Mouse (Mus musculus): Measurements from ENCODE around the gene Nucb1. TPM values are rescaled to one million over a fixed set of nuclear protein-coding genes. Genes with fewer than 3 reads are reported as not detected.
A peak's percentile ranks its signal among the peaks of the same experiment; 100 is the strongest.

The Nucb1 gene
- total and polyA plus RNA-seq, 2 experiments from 2014 or later: 137 TPM

- Histone ChIP-seq H3K27me3 (ENCODE audit: insufficient read depth, low read length) (no peaks in the 10 kb centered on the region), H3K27ac (ENCODE audit: low read depth, low read length) (no peak overlapping the region), H3K36me3 (ENCODE audit: insufficient read depth, low read length) (peaks cover 23% of the 10 kb centered on the region), H3K4me3 (ENCODE audit: low read depth, low read length) (no peak overlapping the region), H3K9me3 (ENCODE audit: low read length) (no peaks in the 10 kb centered on the region), H3K4me2 (ENCODE audit: low read depth, low read length, poor library complexity, severe bottlenecking) (no peak overlapping the region), H3K4me1 (ENCODE audit: insufficient read depth, low read length) (no peaks in the 10 kb centered on the region), H3K9ac (replicated peaks; ENCODE audit: low read length, poor library complexity, severe bottlenecking) (no peak overlapping the region)
- ATAC-seq (ENCODE audit: low FRiP score) (no peak), DNase-seq (ENCODE audit: low spot score) (peak; percentile 55)
- WGBS: 42% methylated on average over 11 of the region's 11 CpGs
- TF ChIP-seq CTCF (IDR thresholded peaks at IDR 0.05): peak; percentile 70
These were observed 62.7 kb downstream of the Nucb1 start for GRCm38 (mm10) chr7:45447325-45447990.

DNA sequence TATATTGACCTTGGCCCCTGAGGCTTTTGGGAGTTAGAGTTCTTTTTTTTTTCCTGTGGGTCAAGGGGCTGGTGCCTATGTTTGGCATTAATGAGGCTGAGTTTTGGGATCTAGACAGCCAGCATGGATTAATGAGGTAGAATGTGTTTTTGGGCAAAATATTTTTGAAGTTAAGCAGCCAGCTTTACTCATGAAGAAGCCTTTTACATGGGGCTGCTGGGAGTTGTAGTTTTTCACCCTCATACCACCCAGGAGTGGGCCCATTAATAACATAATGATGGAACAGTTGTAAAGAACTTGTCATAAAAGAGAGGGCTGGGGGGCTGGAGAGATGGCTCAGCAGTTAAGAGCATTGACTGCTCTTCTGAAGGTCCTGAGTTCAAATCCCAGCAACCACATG, 63.6 kb downstream of the Nucb1 start:
- Histone ChIP-seq H3K9me3 (ENCODE audit: low read length) (no peaks in the 10 kb centered on the region), H3K4me2 (ENCODE audit: low read depth, low read length, poor library complexity, severe bottlenecking) (no peak overlapping the region), H3K36me3 (ENCODE audit: insufficient read depth, low read length) (peaks cover 23% of the 10 kb centered on the region), H3K9ac (replicated peaks; ENCODE audit: low read length, poor library complexity, severe bottlenecking) (no peak overlapping the region), H3K27me3 (ENCODE audit: insufficient read depth, low read length) (no peaks in the 10 kb centered on the region), H3K4me3 (ENCODE audit: low read depth, low read length) (no peak overlapping the region), H3K4me1 (ENCODE audit: insufficient read depth, low read length) (no peaks in the 10 kb centered on the region), H3K27ac (ENCODE audit: low read depth, low read length) (no peak overlapping the region)
- DNase-seq (ENCODE audit: low spot score) (no peak), ATAC-seq (ENCODE audit: low FRiP score) (no peak)
- TF ChIP-seq CTCF (IDR thresholded peaks at IDR 0.05): no peak

- Histone ChIP-seq H3K36me3 (ENCODE audit: insufficient read depth, low read length) (peaks cover 32% of the 10 kb centered on the region), H3K4me3 (ENCODE audit: low read depth, low read length) (no peak overlapping the region)
These were observed 66.4 kb downstream of the Nucb1 start for GRCm38 (mm10) chr7:45443526-45444420.

More at GRCm38 (mm10) chr7:45443526-45444420, 66.4 kb downstream of the Nucb1 start:
- Histone ChIP-seq H3K9me3 (ENCODE audit: low read length) (no peaks in the 10 kb centered on the region), H3K9ac (replicated peaks; ENCODE audit: low read length, poor library complexity, severe bottlenecking) (no peak overlapping the region), H3K4me1 (ENCODE audit: insufficient read depth, low read length) (no peaks in the 10 kb centered on the region), H3K4me2 (ENCODE audit: low read depth, low read length, poor library complexity, severe bottlenecking) (no peak overlapping the region), H3K27ac (ENCODE audit: low read depth, low read length) (no peak overlapping the region), H3K27me3 (ENCODE audit: insufficient read depth, low read length) (no peaks in the 10 kb centered on the region)
- 92% methylated on average over 22 of the region's 22 CpGs for WGBS
- no peak for TF ChIP-seq CTCF (IDR thresholded peaks at IDR 0.05)
- no peak for DNase-seq (ENCODE audit: low spot score)
- ATAC-seq (ENCODE audit: low FRiP score): no peak

Small RNA genes lying within 50 kb of the gene (microRNA-seq; reads per million reads assigned to microRNA genes)
- gene Gm22133 (ENCODE audit: borderline number of aligned reads): not detected

Other genes with a start within 250 kb of the Nucb1 start
Only the 30 nearest of the 34 such genes appear.
- 22.6 and 35.4 TPM in 2 replicates for gene Trpm4, start 176.6 kb downstream of the Nucb1 start, total RNA-seq (2014; rRNA removed)
- gene Trpm4, start 176.6 kb downstream of the Nucb1 start, polyA plus RNA-seq (2015; fragmentation: Nextera tagmentation; extraction: Ambion mirVana): 10.4 and 10.7 TPM in 2 replicates
- 0.33 TPM in 1 of 2 replicates, not detected in the other for gene Hrc, start 175.1 kb downstream of the Nucb1 start, total RNA-seq (2014; rRNA removed)
- gene Hrc, start 175.1 kb downstream of the Nucb1 start, polyA plus RNA-seq (2015; fragmentation: Nextera tagmentation; extraction: Ambion mirVana): 0.26 and 0.49 TPM in 2 replicates
- 87.4 and 104 TPM in 2 replicates for gene Ppfia3, start 143.4 kb downstream of the Nucb1 start, total RNA-seq (2014; rRNA removed)
- 28.9 and 31.6 TPM in 2 replicates for gene Ppfia3, start 143.4 kb downstream of the Nucb1 start, polyA plus RNA-seq (2015; fragmentation: Nextera tagmentation; extraction: Ambion mirVana)
- gene Lin7b, start 139.8 kb downstream of the Nucb1 start, total RNA-seq (2014; rRNA removed): 68.6 and 96.6 TPM in 2 replicates
- 59.9 and 70.3 TPM in 2 replicates for gene Lin7b, start 139.8 kb downstream of the Nucb1 start, polyA plus RNA-seq (2015; fragmentation: Nextera tagmentation; extraction: Ambion mirVana)
- gene Snrnp70, start 114.7 kb downstream of the Nucb1 start, total RNA-seq (2014; rRNA removed): 249 and 258 TPM in 2 replicates
- 108 and 131 TPM in 2 replicates for gene Snrnp70, start 114.7 kb downstream of the Nucb1 start, polyA plus RNA-seq (2015; fragmentation: Nextera tagmentation; extraction: Ambion mirVana)
- not detected in 2 replicates for gene Kcna7, start 104.8 kb downstream of the Nucb1 start, total RNA-seq (2014; rRNA removed)
- 0.06 TPM in 1 of 2 replicates, not detected in the other for gene Kcna7, start 104.8 kb downstream of the Nucb1 start, polyA plus RNA-seq (2015; fragmentation: Nextera tagmentation; extraction: Ambion mirVana)
- 0.24 TPM in 1 of 2 replicates, not detected in the other for gene Ntf5, start 96.7 kb downstream of the Nucb1 start, total RNA-seq (2014; rRNA removed)
- gene Ntf5, start 96.7 kb downstream of the Nucb1 start, polyA plus RNA-seq (2015; fragmentation: Nextera tagmentation; extraction: Ambion mirVana): not detected in 2 replicates
- gene Lhb, start 89.6 kb downstream of the Nucb1 start, total RNA-seq (2014; rRNA removed): 1.8 TPM in 1 of 2 replicates, not detected in the other
- gene Lhb, start 89.6 kb downstream of the Nucb1 start, polyA plus RNA-seq (2015; fragmentation: Nextera tagmentation; extraction: Ambion mirVana): 0.32 and 0.70 TPM in 2 replicates
- gene Gys1, start 75.6 kb downstream of the Nucb1 start, total RNA-seq (2014; rRNA removed): 11.5 and 19.7 TPM in 2 replicates
- 12.0 and 12.2 TPM in 2 replicates for gene Gys1, start 75.6 kb downstream of the Nucb1 start, polyA plus RNA-seq (2015; fragmentation: Nextera tagmentation; extraction: Ambion mirVana)
- gene Ruvbl2, start 72.3 kb downstream of the Nucb1 start, total RNA-seq (2014; rRNA removed): 129 and 146 TPM in 2 replicates
- 80.5 and 90.8 TPM in 2 replicates for gene Ruvbl2, start 72.3 kb downstream of the Nucb1 start, polyA plus RNA-seq (2015; fragmentation: Nextera tagmentation; extraction: Ambion mirVana)
- 2,165 and 2,428 TPM in 2 replicates for gene Ftl1, start 50.5 kb downstream of the Nucb1 start, total RNA-seq (2014; rRNA removed)
- gene Ftl1, start 50.5 kb downstream of the Nucb1 start, polyA plus RNA-seq (2015; fragmentation: Nextera tagmentation; extraction: Ambion mirVana): 4,797 and 5,109 TPM in 2 replicates
- gene Bax, start 43.5 kb downstream of the Nucb1 start, total RNA-seq (2014; rRNA removed): 119 and 144 TPM in 2 replicates
- 254 and 258 TPM in 2 replicates for gene Bax, start 43.5 kb downstream of the Nucb1 start, polyA plus RNA-seq (2015; fragmentation: Nextera tagmentation; extraction: Ambion mirVana)
- not detected in 2 replicates for gene Tulp2, start 28.5 kb downstream of the Nucb1 start, total RNA-seq (2014; rRNA removed)
- 0.37 and 0.67 TPM in 2 replicates for gene Tulp2, start 28.5 kb downstream of the Nucb1 start, polyA plus RNA-seq (2015; fragmentation: Nextera tagmentation; extraction: Ambion mirVana)
- gene Gm45808, start 23.6 kb downstream of the Nucb1 start, total RNA-seq (2014; rRNA removed): 0.52 and 1.6 TPM in 2 replicates
- not detected in 2 replicates for gene Gm45808, start 23.6 kb downstream of the Nucb1 start, polyA plus RNA-seq (2015; fragmentation: Nextera tagmentation; extraction: Ambion mirVana)
- gene Dhdh, start 21.6 kb downstream of the Nucb1 start, total RNA-seq (2014; rRNA removed): 4.3 TPM in 2 replicates
- 5.5 and 6.1 TPM in 2 replicates for gene Dhdh, start 21.6 kb downstream of the Nucb1 start, polyA plus RNA-seq (2015; fragmentation: Nextera tagmentation; extraction: Ambion mirVana)
- gene Ppp1r15a, start 15.9 kb upstream of the Nucb1 start, total RNA-seq (2014; rRNA removed): 17.2 and 17.4 TPM in 2 replicates
- gene Ppp1r15a, start 15.9 kb upstream of the Nucb1 start, polyA plus RNA-seq (2015; fragmentation: Nextera tagmentation; extraction: Ambion mirVana): 18.7 and 18.8 TPM in 2 replicates
- gene Plekha4, start 15.9 kb upstream of the Nucb1 start, total RNA-seq (2014; rRNA removed): 2.0 and 2.1 TPM in 2 replicates
- 1.2 and 1.6 TPM in 2 replicates for gene Plekha4, start 15.9 kb upstream of the Nucb1 start, polyA plus RNA-seq (2015; fragmentation: Nextera tagmentation; extraction: Ambion mirVana)
- gene Hsd17b14, start 44.5 kb upstream of the Nucb1 start, total RNA-seq (2014; rRNA removed): not detected in 2 replicates
- 0.15 and 0.20 TPM in 2 replicates for gene Hsd17b14, start 44.5 kb upstream of the Nucb1 start, polyA plus RNA-seq (2015; fragmentation: Nextera tagmentation; extraction: Ambion mirVana)
- 12.4 and 14.9 TPM in 2 replicates for gene Bcat2, start 59.7 kb upstream of the Nucb1 start, total RNA-seq (2014; rRNA removed)
- 18.3 and 19.3 TPM in 2 replicates for gene Bcat2, start 59.7 kb upstream of the Nucb1 start, polyA plus RNA-seq (2015; fragmentation: Nextera tagmentation; extraction: Ambion mirVana)
- gene Fgf21, start 105.1 kb upstream of the Nucb1 start, total RNA-seq (2014; rRNA removed): not detected in 2 replicates
- not detected in 2 replicates for gene Fgf21, start 105.1 kb upstream of the Nucb1 start, polyA plus RNA-seq (2015; fragmentation: Nextera tagmentation; extraction: Ambion mirVana)
- not detected in 2 replicates for gene Fut1, start 106.9 kb upstream of the Nucb1 start, total RNA-seq (2014; rRNA removed)
- gene Fut1, start 106.9 kb upstream of the Nucb1 start, polyA plus RNA-seq (2015; fragmentation: Nextera tagmentation; extraction: Ambion mirVana): not detected in 2 replicates
- 0.11 TPM in 1 of 2 replicates, not detected in the other for gene Izumo1, start 111.4 kb upstream of the Nucb1 start, total RNA-seq (2014; rRNA removed)
- 0.11 TPM in 1 of 2 replicates, not detected in the other for gene Izumo1, start 111.4 kb upstream of the Nucb1 start, polyA plus RNA-seq (2015; fragmentation: Nextera tagmentation; extraction: Ambion mirVana)
- 36.0 and 38.5 TPM in 2 replicates for gene Rasip1, start 117.1 kb upstream of the Nucb1 start, total RNA-seq (2014; rRNA removed)
- gene Rasip1, start 117.1 kb upstream of the Nucb1 start, polyA plus RNA-seq (2015; fragmentation: Nextera tagmentation; extraction: Ambion mirVana): 24.0 and 25.1 TPM in 2 replicates
- 2.7 and 3.3 TPM in 2 replicates for gene Mamstr, start 129.6 kb upstream of the Nucb1 start, total RNA-seq (2014; rRNA removed)
- 2.8 and 3.0 TPM in 2 replicates for gene Mamstr, start 129.6 kb upstream of the Nucb1 start, polyA plus RNA-seq (2015; fragmentation: Nextera tagmentation; extraction: Ambion mirVana)
- gene Fut2, start 156.0 kb upstream of the Nucb1 start, total RNA-seq (2014; rRNA removed): 0.99 TPM in 1 of 2 replicates, not detected in the other
- 0.27 and 0.29 TPM in 2 replicates for gene Fut2, start 156.0 kb upstream of the Nucb1 start, polyA plus RNA-seq (2015; fragmentation: Nextera tagmentation; extraction: Ambion mirVana)
- 1.3 and 1.4 TPM in 2 replicates for gene Ntn5, start 173.6 kb upstream of the Nucb1 start, total RNA-seq (2014; rRNA removed)
- gene Ntn5, start 173.6 kb upstream of the Nucb1 start, polyA plus RNA-seq (2015; fragmentation: Nextera tagmentation; extraction: Ambion mirVana): 0.37 and 0.73 TPM in 2 replicates
- gene Sec1, start 184.0 kb upstream of the Nucb1 start, total RNA-seq (2014; rRNA removed): 0.28 and 1.0 TPM in 2 replicates
- gene Sec1, start 184.0 kb upstream of the Nucb1 start, polyA plus RNA-seq (2015; fragmentation: Nextera tagmentation; extraction: Ambion mirVana): 0.37 and 0.79 TPM in 2 replicates
- 118 and 130 TPM in 2 replicates for gene Car11, start 189.4 kb upstream of the Nucb1 start, total RNA-seq (2014; rRNA removed)
- gene Car11, start 189.4 kb upstream of the Nucb1 start, polyA plus RNA-seq (2015; fragmentation: Nextera tagmentation; extraction: Ambion mirVana): 107 and 114 TPM in 2 replicates
- gene Dbp, start 194.7 kb upstream of the Nucb1 start, total RNA-seq (2014; rRNA removed): 8.4 and 9.6 TPM in 2 replicates
- 4.6 and 4.8 TPM in 2 replicates for gene Dbp, start 194.7 kb upstream of the Nucb1 start, polyA plus RNA-seq (2015; fragmentation: Nextera tagmentation; extraction: Ambion mirVana)
- 801 and 989 TPM in 2 replicates for gene Rpl18, start 205.1 kb upstream of the Nucb1 start, total RNA-seq (2014; rRNA removed)
- 473 and 492 TPM in 2 replicates for gene Rpl18, start 205.1 kb upstream of the Nucb1 start, polyA plus RNA-seq (2015; fragmentation: Nextera tagmentation; extraction: Ambion mirVana)